Mouse (Mus musculus): Measurements from ENCODE around the gene Dnaja3. TPM values are rescaled to one million over a fixed set of nuclear protein-coding genes. Genes with fewer than 3 reads are reported as not detected.

Dnaja3 gene
- total and polyA plus RNA-seq, 3 experiments: 33.1 to 73.2 (median 53.1) TPM

GRCm38 (mm10) chr16:4649692-4650091 lies 9.9 kb downstream of the Dnaja3 start:
- no peak for ATAC-seq (ENCODE audit: extremely low read depth, insufficient number of reproducible peaks, low FRiP score, poor library complexity, severe bottlenecking)
- Histone ChIP-seq H3K27me3 (ENCODE audit: insufficient read depth, low read length) (no peaks in the 10 kb centered on the region), H3K4me1 (ENCODE audit: insufficient read depth, low read depth, low read length) (0 out of 2 replicates have a peak, but pooled peaks cover 4% of the 10 kb centered on the region), H3K36me3 (replicated peaks) (peaks cover 100% of the 10 kb centered on the region), H3K9me3 (replicated peaks) (no peaks in the 10 kb centered on the region), H3K4me3 (ENCODE audit: low read depth, low read length) (no peak overlapping the region)
- no peak for DNase-seq (ENCODE audit: low spot score)
- no peak for TF ChIP-seq GATA2 (IDR thresholded peaks at IDR 0.05; ENCODE audit: borderline replicate concordance, low read depth, low read length)
- TF ChIP-seq CTCF (IDR thresholded peaks at IDR 0.05; ENCODE audit: low read depth, low read length): no peak
- no peak for TF ChIP-seq POLR2AphosphoS5 (IDR thresholded peaks at IDR 0.05; ENCODE audit: insufficient replicate concordance, low read depth, low read length)
- no peak for TF ChIP-seq GATA1 (IDR thresholded peaks at IDR 0.05; ENCODE audit: borderline replicate concordance, low read length)
- no peak for TF ChIP-seq TAL1 (conservative IDR thresholded peaks at IDR 0.05; ENCODE audit: low read depth, low read length)

GRCm38 (mm10) chr16:4650161-4650560 lies 10.4 kb downstream of the Dnaja3 start:
- Histone ChIP-seq H3K27me3 (ENCODE audit: insufficient read depth, low read length) (no peaks in the 10 kb centered on the region), H3K36me3 (replicated peaks) (peaks cover 100% of the 10 kb centered on the region), H3K4me3 (ENCODE audit: low read depth, low read length) (no peak overlapping the region), H3K4me1 (ENCODE audit: insufficient read depth, low read depth, low read length) (0 out of 2 replicates have a peak, but pooled peaks cover 4% of the 10 kb centered on the region), H3K9me3 (replicated peaks) (no peaks in the 10 kb centered on the region)
- TF ChIP-seq POLR2AphosphoS5 (IDR thresholded peaks at IDR 0.05; ENCODE audit: insufficient replicate concordance, low read depth, low read length) (no peak), GATA2 (IDR thresholded peaks at IDR 0.05; ENCODE audit: borderline replicate concordance, low read depth, low read length) (no peak), CTCF (IDR thresholded peaks at IDR 0.05; ENCODE audit: low read depth, low read length) (no peak), TAL1 (conservative IDR thresholded peaks at IDR 0.05; ENCODE audit: low read depth, low read length) (no peak), GATA1 (IDR thresholded peaks at IDR 0.05; ENCODE audit: borderline replicate concordance, low read length) (no peak)
- ATAC-seq (ENCODE audit: extremely low read depth, insufficient number of reproducible peaks, low FRiP score, poor library complexity, severe bottlenecking): no peak
- no peak for DNase-seq (ENCODE audit: low spot score)

GRCm38 (mm10) chr16:4651081-4651480 lies 11.3 kb downstream of the Dnaja3 start:
- Histone ChIP-seq H3K4me1 (ENCODE audit: insufficient read depth, low read depth, low read length) (peaks cover 3% of the 10 kb centered on the region; the same call in 1 of the 2 replicates), H3K27me3 (ENCODE audit: insufficient read depth, low read length) (no peaks in the 10 kb centered on the region), H3K36me3 (replicated peaks) (peaks cover 100% of the 10 kb centered on the region), H3K9me3 (replicated peaks) (no peaks in the 10 kb centered on the region), H3K4me3 (ENCODE audit: low read depth, low read length) (no peak overlapping the region)
- no peak for TF ChIP-seq TAL1 (conservative IDR thresholded peaks at IDR 0.05; ENCODE audit: low read depth, low read length)
- no peak for TF ChIP-seq CTCF (IDR thresholded peaks at IDR 0.05; ENCODE audit: low read depth, low read length)
- TF ChIP-seq GATA1 (IDR thresholded peaks at IDR 0.05; ENCODE audit: borderline replicate concordance, low read length): no peak
- TF ChIP-seq GATA2 (IDR thresholded peaks at IDR 0.05; ENCODE audit: borderline replicate concordance, low read depth, low read length): no peak
- TF ChIP-seq POLR2AphosphoS5 (IDR thresholded peaks at IDR 0.05; ENCODE audit: insufficient replicate concordance, low read depth, low read length): no peak
- no peak for DNase-seq (ENCODE audit: low spot score)
- ATAC-seq (ENCODE audit: extremely low read depth, insufficient number of reproducible peaks, low FRiP score, poor library complexity, severe bottlenecking): no peak

GRCm38 (mm10) chr16:4651624-4652023 lies 11.8 kb downstream of the Dnaja3 start:
- Histone ChIP-seq H3K36me3 (replicated peaks) (peaks cover 100% of the 10 kb centered on the region), H3K9me3 (replicated peaks) (no peaks in the 10 kb centered on the region), H3K4me3 (ENCODE audit: low read depth, low read length) (no peak overlapping the region), H3K27me3 (ENCODE audit: insufficient read depth, low read length) (no peaks in the 10 kb centered on the region), H3K4me1 (ENCODE audit: insufficient read depth, low read depth, low read length) (peaks cover 8% of the 10 kb centered on the region)
- no peak for TF ChIP-seq CTCF (IDR thresholded peaks at IDR 0.05; ENCODE audit: low read depth, low read length)
- no peak for DNase-seq (ENCODE audit: low spot score)
- no peak for ATAC-seq (ENCODE audit: extremely low read depth, insufficient number of reproducible peaks, low FRiP score, poor library complexity, severe bottlenecking)

- peaks cover 9% of the 10 kb centered on the region for H3K4me1 ChIP-seq (ENCODE audit: insufficient read depth, low read depth, low read length)
- H3K9me3 ChIP-seq (replicated peaks): no peaks in the 10 kb centered on the region
- DNase-seq (ENCODE audit: low spot score) (no peak), ATAC-seq (ENCODE audit: extremely low read depth, insufficient number of reproducible peaks, low FRiP score, poor library complexity, severe bottlenecking) (no peak)
- H3K4me3 ChIP-seq (ENCODE audit: low read depth, low read length): no peak overlapping the region
- no peaks in the 10 kb centered on the region for H3K27me3 ChIP-seq (ENCODE audit: insufficient read depth, low read length)
- TF ChIP-seq GATA1 (IDR thresholded peaks at IDR 0.05; ENCODE audit: borderline replicate concordance, low read length) (no peak), CTCF (IDR thresholded peaks at IDR 0.05; ENCODE audit: low read depth, low read length) (no peak), POLR2AphosphoS5 (IDR thresholded peaks at IDR 0.05; ENCODE audit: insufficient replicate concordance, low read depth, low read length) (no peak), GATA2 (IDR thresholded peaks at IDR 0.05; ENCODE audit: borderline replicate concordance, low read depth, low read length) (no peak), TAL1 (conservative IDR thresholded peaks at IDR 0.05; ENCODE audit: low read depth, low read length) (no peak)
- peaks cover 100% of the 10 kb centered on the region for H3K36me3 ChIP-seq (replicated peaks)
Observed at GRCm38 (mm10) chr16:4652707-4653416, 13.1 kb downstream of the Dnaja3 start.

GRCm38 (mm10) chr16:4654706-4655105 lies 14.9 kb downstream of the Dnaja3 start:
- no peak for DNase-seq (ENCODE audit: low spot score)
- no peak for ATAC-seq (ENCODE audit: extremely low read depth, insufficient number of reproducible peaks, low FRiP score, poor library complexity, severe bottlenecking)
- H3K4me1 ChIP-seq (ENCODE audit: insufficient read depth, low read depth, low read length): peaks cover 13% of the 10 kb centered on the region
- no peaks in the 10 kb centered on the region for H3K27me3 ChIP-seq (ENCODE audit: insufficient read depth, low read length)
- no peak overlapping the region for H3K4me3 ChIP-seq (ENCODE audit: low read depth, low read length)
- no peak for TF ChIP-seq GATA2 (IDR thresholded peaks at IDR 0.05; ENCODE audit: borderline replicate concordance, low read depth, low read length)
- TF ChIP-seq CTCF (IDR thresholded peaks at IDR 0.05; ENCODE audit: low read depth, low read length): no peak
- no peak for TF ChIP-seq GATA1 (IDR thresholded peaks at IDR 0.05; ENCODE audit: borderline replicate concordance, low read length)
- no peak for TF ChIP-seq TAL1 (conservative IDR thresholded peaks at IDR 0.05; ENCODE audit: low read depth, low read length)
- no peak for TF ChIP-seq POLR2AphosphoS5 (IDR thresholded peaks at IDR 0.05; ENCODE audit: insufficient replicate concordance, low read depth, low read length)
- peaks cover 98% of the 10 kb centered on the region for H3K36me3 ChIP-seq (replicated peaks)
- H3K9me3 ChIP-seq (replicated peaks): no peaks in the 10 kb centered on the region

Measured in G1E (cell line).